Mouse (Mus musculus) heart, postnatal 0 days (tissue): ENCODE measurements at regions not wholly inside any gene's neighbourhood (a gene's known extent, or its start where the extent isn't known, plus 50 kb on each side); places are given as distances from the start of the nearest gene placed in this dataset.

Experiments
- CTCF ChIP-seq: IDR thresholded peaks from 2 replicates; pipeline ENCODE4 v1.5.1; 2016; ENCODE audit warnings: antibody characterized with exemption, control low read depth, low read depth
- EP300 ChIP-seq: IDR thresholded peaks from 2 replicates; pipeline ENCODE4 v1.6.1; 2016; ENCODE audit warnings: antibody characterized with exemption, low read depth

GRCm38 (mm10) chr6:16646269-16646668 lies 252.0 kb downstream of the Tfec start:
- no peak for TF ChIP-seq CTCF
- TF ChIP-seq EP300 = no peak
